Mouse (Mus musculus): ENCODE data around the gene Gm6614. TPM values are rescaled to one million over a fixed set of nuclear protein-coding genes. Genes with fewer than 3 reads are reported as not detected.
"Not testable (repeated sequence)": the region's sequence is repeated elsewhere in the genome, so short reads cannot be mapped to it uniquely, and the experiment has no call there.

The Gm6614 gene
- 0.24 TPM in 1 of 2 replicates, not detected in the other for total RNA-seq (2014; rRNA removed)
- not detected in 2 replicates for polyA plus RNA-seq (2015; fragmentation: Nextera tagmentation; extraction: Ambion mirVana)

DNA sequence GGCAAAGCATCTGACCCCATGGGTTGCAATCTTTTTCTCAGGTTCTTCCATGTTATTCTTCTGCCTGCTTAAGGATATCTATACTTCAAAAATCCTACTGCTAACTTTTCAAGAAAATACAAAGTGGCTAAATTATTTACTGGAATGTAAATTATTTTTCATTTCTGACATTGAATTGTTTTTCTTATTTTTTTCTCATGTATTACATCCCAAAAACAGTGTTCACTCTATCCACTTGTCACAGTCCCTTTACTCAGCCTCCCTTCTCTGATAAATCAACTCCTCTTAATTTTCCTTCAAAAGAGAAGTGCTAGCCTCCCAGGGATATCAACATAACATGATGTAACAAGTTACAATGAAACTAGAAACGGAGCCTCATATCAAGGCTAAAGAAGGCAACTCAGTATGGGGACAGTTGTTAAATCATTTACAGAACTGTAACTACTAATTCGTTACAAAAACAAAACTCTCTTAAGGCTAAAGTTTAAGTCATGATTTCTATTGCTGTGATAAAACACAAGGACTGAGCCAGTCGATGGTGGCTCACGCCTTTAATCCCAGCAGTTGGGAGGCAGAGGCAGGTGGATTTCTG is at the start of gene Gm6614:
Gene Gm6614, minus strand, starts transcription at position 51 of the 592 bp plus-strand sequence.
- ATAC-seq (ENCODE audit: low FRiP score), result no peak
- WGBS, result 92% methylated on average over 4 of the region's 4 CpGs

GRCm38 (mm10) chr6:142058281-142058680 is 47.1 kb upstream of the Gm6614 start:
- not testable (repeated sequence) for DNase-seq (ENCODE audit: low spot score); ATAC-seq (ENCODE audit: low FRiP score)
- WGBS, result 94% methylated on average over 3 of the region's 3 CpGs

More for the DNA sequence above, at the start of gene Gm6614:
- TF ChIP-seq CTCF (IDR thresholded peaks at IDR 0.05), result no peak
- no peak for DNase-seq (ENCODE audit: low spot score)
- Histone ChIP-seq H3K4me1 (ENCODE audit: insufficient read depth, low read length) (no peaks in the 10 kb centered on the region), H3K27ac (ENCODE audit: low read depth, low read length) (no peak within 1 kb of the TSS), H3K27me3 (ENCODE audit: insufficient read depth, low read length) (no peaks in the 10 kb centered on the region), H3K4me2 (ENCODE audit: low read depth, low read length, poor library complexity, severe bottlenecking) (no peak within 1 kb of the TSS), H3K9ac (replicated peaks; ENCODE audit: low read length, poor library complexity, severe bottlenecking) (no peak within 1 kb of the TSS), H3K9me3 (ENCODE audit: low read length) (no peaks in the 10 kb centered on the region), H3K4me3 (ENCODE audit: low read depth, low read length) (no peak within 1 kb of the TSS), H3K36me3 (ENCODE audit: insufficient read depth, low read length) (no peaks in the 10 kb centered on the region)

GRCm38 (mm10) chr6:142047689-142048088 is 36.5 kb upstream of the Gm6614 start:
- Histone ChIP-seq H3K4me2 (ENCODE audit: low read depth, low read length, poor library complexity, severe bottlenecking) (no peak overlapping the region), H3K9ac (replicated peaks; ENCODE audit: low read length, poor library complexity, severe bottlenecking) (no peak overlapping the region), H3K36me3 (ENCODE audit: insufficient read depth, low read length) (no peaks in the 10 kb centered on the region), H3K9me3 (ENCODE audit: low read length) (no peaks in the 10 kb centered on the region), H3K27ac (ENCODE audit: low read depth, low read length) (no peak overlapping the region), H3K4me1 (ENCODE audit: insufficient read depth, low read length) (no peaks in the 10 kb centered on the region), H3K4me3 (ENCODE audit: low read depth, low read length) (no peak overlapping the region), H3K27me3 (ENCODE audit: insufficient read depth, low read length) (no peaks in the 10 kb centered on the region)
- TF ChIP-seq CTCF (IDR thresholded peaks at IDR 0.05), result no peak
- no peak for ATAC-seq (ENCODE audit: low FRiP score)
- 27% methylated on average over 1 of the region's 1 CpGs for WGBS
- DNase-seq (ENCODE audit: low spot score), result no peak

More at GRCm38 (mm10) chr6:142058281-142058680, 47.1 kb upstream of the Gm6614 start:
- H3K9ac ChIP-seq (replicated peaks; ENCODE audit: low read length, poor library complexity, severe bottlenecking); H3K36me3 ChIP-seq (ENCODE audit: insufficient read depth, low read length); H3K4me1 ChIP-seq (ENCODE audit: insufficient read depth, low read length); H3K4me2 ChIP-seq (ENCODE audit: low read depth, low read length, poor library complexity, severe bottlenecking); H3K4me3 ChIP-seq (ENCODE audit: low read depth, low read length); H3K9me3 ChIP-seq (ENCODE audit: low read length); H3K27ac ChIP-seq (ENCODE audit: low read depth, low read length); H3K27me3 ChIP-seq (ENCODE audit: insufficient read depth, low read length): not testable (repeated sequence)

DNA sequence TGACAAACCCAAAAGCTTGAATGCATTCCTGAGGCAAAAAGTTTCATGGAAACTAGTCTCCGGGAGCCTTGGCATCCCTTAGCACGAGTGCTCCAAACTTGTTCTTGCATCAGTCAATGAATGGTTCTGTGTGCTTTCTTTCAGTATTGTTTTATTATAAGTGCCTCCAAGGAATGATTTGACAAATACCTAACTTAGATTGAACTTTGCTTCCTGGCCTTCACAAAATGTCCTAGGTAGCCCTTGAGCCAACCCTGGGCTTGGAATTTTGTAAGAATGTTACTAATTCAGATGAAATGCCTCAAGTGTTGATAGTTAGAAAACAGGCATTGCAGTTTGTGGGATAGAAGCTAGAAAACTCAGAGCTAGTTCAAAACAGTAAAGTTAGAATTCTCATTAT is 34.5 kb upstream of the Gm6614 start:
- DNase-seq (ENCODE audit: low spot score) (no peak), ATAC-seq (ENCODE audit: low FRiP score) (no peak)
- Histone ChIP-seq H3K4me2 (ENCODE audit: low read depth, low read length, poor library complexity, severe bottlenecking) (no peak overlapping the region), H3K36me3 (ENCODE audit: insufficient read depth, low read length) (no peaks in the 10 kb centered on the region), H3K27me3 (ENCODE audit: insufficient read depth, low read length) (no peaks in the 10 kb centered on the region), H3K9me3 (ENCODE audit: low read length) (no peaks in the 10 kb centered on the region), H3K4me1 (ENCODE audit: insufficient read depth, low read length) (no peaks in the 10 kb centered on the region), H3K9ac (replicated peaks; ENCODE audit: low read length, poor library complexity, severe bottlenecking) (no peak overlapping the region), H3K4me3 (ENCODE audit: low read depth, low read length) (no peak overlapping the region), H3K27ac (ENCODE audit: low read depth, low read length) (no peak overlapping the region)
- WGBS, result 92% methylated on average over 2 of the region's 2 CpGs
- no peak for TF ChIP-seq CTCF (IDR thresholded peaks at IDR 0.05)

DNA sequence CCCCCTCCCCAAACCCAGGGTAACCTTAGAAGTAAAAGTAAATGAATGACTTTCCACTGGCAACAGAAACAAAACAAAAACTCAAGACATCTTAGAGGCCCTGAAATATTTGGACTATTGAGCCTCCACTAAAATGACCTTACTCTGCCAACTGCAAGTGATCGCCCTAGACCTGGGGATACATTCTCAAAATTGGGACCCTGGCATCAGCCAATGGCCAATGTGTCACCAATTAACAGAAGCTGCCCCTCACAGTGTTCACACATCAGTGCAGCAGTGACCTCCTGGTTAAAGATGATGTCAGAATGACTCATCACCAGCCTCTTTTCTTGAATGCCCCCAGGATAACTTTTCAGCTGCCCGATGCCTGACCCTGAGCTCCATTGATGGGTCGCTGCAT is 30.7 kb upstream of the Gm6614 start:
- H3K4me2 ChIP-seq (ENCODE audit: low read depth, low read length, poor library complexity, severe bottlenecking), result no peak overlapping the region
- no peak overlapping the region for H3K9ac ChIP-seq (replicated peaks; ENCODE audit: low read length, poor library complexity, severe bottlenecking)
- H3K27me3 ChIP-seq (ENCODE audit: insufficient read depth, low read length), result no peaks in the 10 kb centered on the region
- H3K27ac ChIP-seq (ENCODE audit: low read depth, low read length), result no peak overlapping the region
- no peak for ATAC-seq (ENCODE audit: low FRiP score)
- no peaks in the 10 kb centered on the region for H3K4me1 ChIP-seq (ENCODE audit: insufficient read depth, low read length)
- no peaks in the 10 kb centered on the region for H3K36me3 ChIP-seq (ENCODE audit: insufficient read depth, low read length)
- no peak for DNase-seq (ENCODE audit: low spot score)
- no peaks in the 10 kb centered on the region for H3K9me3 ChIP-seq (ENCODE audit: low read length)
- TF ChIP-seq CTCF (IDR thresholded peaks at IDR 0.05), result no peak
- no peak overlapping the region for H3K4me3 ChIP-seq (ENCODE audit: low read depth, low read length)
- WGBS, result 93% methylated on average over 3 of the region's 3 CpGs

GRCm38 (mm10) chr6:142040306-142041175 is 29.3 kb upstream of the Gm6614 start:
- WGBS, result 55% methylated on average over 16 of the region's 16 CpGs
- Histone ChIP-seq H3K27me3 (ENCODE audit: insufficient read depth, low read length) (no peaks in the 10 kb centered on the region), H3K27ac (ENCODE audit: low read depth, low read length) (no peak overlapping the region), H3K36me3 (ENCODE audit: insufficient read depth, low read length) (no peaks in the 10 kb centered on the region), H3K4me1 (ENCODE audit: insufficient read depth, low read length) (no peaks in the 10 kb centered on the region), H3K9me3 (ENCODE audit: low read length) (no peaks in the 10 kb centered on the region), H3K4me3 (ENCODE audit: low read depth, low read length) (no peak overlapping the region), H3K4me2 (ENCODE audit: low read depth, low read length, poor library complexity, severe bottlenecking) (no peak overlapping the region), H3K9ac (replicated peaks; ENCODE audit: low read length, poor library complexity, severe bottlenecking) (no peak overlapping the region)
- peak; percentile 80 for TF ChIP-seq CTCF (IDR thresholded peaks at IDR 0.05)
- peak; percentile 82 for DNase-seq (ENCODE audit: low spot score)
- ATAC-seq (ENCODE audit: low FRiP score), result peak; percentile 60; the same call in 1 of the 2 replicates

Measured in midbrain, postnatal 0 days (tissue).